Mouse (Mus musculus): ENCODE results near the gene Dstn.

- no peak for TF ChIP-seq POLR2A (IDR thresholded peaks at IDR 0.05; ENCODE audit: insufficient read depth, low read depth, low read length)
- no peak for TF ChIP-seq CTCF (IDR thresholded peaks at IDR 0.05; ENCODE audit: insufficient read depth, low read depth, low read length)
Measured at GRCm38 (mm10) chr2:143973161-143973560, 58.0 kb downstream of the Dstn start.

All from olfactory bulb, adult 2 months (tissue).